Mouse (Mus musculus) thymus, adult 2 months (tissue): ENCODE results near the gene Iqcf3.

Experiments used
- CTCF ChIP-seq: fragments of 200-500 bp; IDR thresholded peaks from 2 replicates; pipeline ENCODE4 v1.5.1; 2012; ENCODE audit warnings: mild to moderate bottlenecking, control low read depth, low read length, moderate library complexity, borderline replicate concordance; ENCODE audit not compliant: control insufficient read depth, poor library complexity, insufficient read depth; ENCODE audit errors: extremely low read depth
- POLR2A ChIP-seq: fragments of 200-500 bp; IDR thresholded peaks from 2 replicates; pipeline ENCODE4 v1.6.1; 2012; ENCODE audit warnings: mild to moderate bottlenecking, low read length, control low read depth, moderate library complexity; ENCODE audit not compliant: control insufficient read depth, poor library complexity, insufficient read depth; ENCODE audit errors: extremely low read depth

DNA sequence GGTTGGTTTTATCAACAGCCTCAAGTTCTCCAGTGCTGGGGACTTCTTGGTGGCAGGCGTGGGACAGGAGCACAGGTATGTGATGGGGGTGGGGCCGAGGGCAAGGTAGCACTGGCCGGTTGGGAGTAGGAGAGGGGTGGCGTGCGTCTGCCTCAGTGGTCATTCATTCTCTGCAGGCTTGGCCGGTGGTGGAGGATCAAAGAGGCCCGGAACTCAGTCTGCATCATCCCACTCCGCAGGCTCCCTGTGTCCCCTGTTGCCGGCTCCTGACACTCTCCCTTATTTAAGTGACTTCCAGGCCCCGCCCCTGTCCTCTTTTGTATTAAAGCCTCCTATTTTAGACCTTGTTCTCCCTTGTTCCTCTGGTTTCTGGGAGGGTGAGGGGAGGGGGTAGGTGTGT is 76.4 kb downstream of the Iqcf3 start:
- no peak for TF ChIP-seq CTCF
- no peak for TF ChIP-seq POLR2A
